Mouse (Mus musculus) liver, adult 2 months (tissue): Measurements from ENCODE around the gene Lmnb2.

Experiments used
- CTCF ChIP-seq: fragments of 200-500 bp; IDR thresholded peaks from 2 replicates; pipeline ENCODE4 v1.5.1; 2011; ENCODE audit warnings: low read depth, low read length, control low read depth
- POLR2A ChIP-seq: fragments of 200-500 bp; IDR thresholded peaks from 2 replicates; pipeline ENCODE4 v1.6.1; 2011; ENCODE audit warnings: low read length, control low read depth; ENCODE audit not compliant: insufficient read depth; ENCODE audit errors: extremely low read depth

GRCm38 (mm10) chr10:80952449-80952848 lies 34.4 kb upstream of the Lmnb2 start:
- no peak for TF ChIP-seq CTCF
- no peak for TF ChIP-seq POLR2A
